Mouse (Mus musculus) forebrain, embryonic 12.5 days (tissue): ENCODE results near the gene Golga7b. TPM values are rescaled to one million over a fixed set of nuclear protein-coding genes. Genes with fewer than 3 reads are reported as not detected.

Experiments
- ATAC-seq: fragments of 200-750 bp; cut with Nextera tagmentation; 2 replicates; pipeline ENCODE4 v1.8.0; 2017; ENCODE audit warnings: moderate TSS enrichment; ENCODE audit not compliant: low FRiP score
- H3K27ac ChIP-seq: fragments of 300-500 bp; sonication (generic); 2 replicates; pipeline ENCODE4 v1.5.1; 2016; ENCODE audit warnings: mild to moderate bottlenecking
- H3K27me3 ChIP-seq: fragments of 300-500 bp; sonication (generic); 2 replicates; pipeline ENCODE4 v1.6.1; 2016; ENCODE audit warnings: mild to moderate bottlenecking
- H3K36me3 ChIP-seq: fragments of 300-500 bp; sonication (generic); replicated peaks from 2 replicates; pipeline ENCODE4 v1.6.1; 2016; ENCODE audit warnings: mild to moderate bottlenecking
- H3K4me1 ChIP-seq: fragments of 300-500 bp; sonication (generic); 2 replicates; pipeline ENCODE4 v1.6.1; 2016
- H3K4me2 ChIP-seq: fragments of 300-500 bp; sonication (generic); 2 replicates; pipeline ENCODE4 v1.6.1; 2016; ENCODE audit warnings: mild to moderate bottlenecking, moderate library complexity
- H3K4me3 ChIP-seq: fragments of 300-500 bp; sonication (generic); replicated peaks from 2 replicates; pipeline ENCODE4 v1.5.1; 2016; ENCODE audit warnings: mild to moderate bottlenecking
- H3K9ac ChIP-seq: fragments of 300-500 bp; sonication (generic); 2 replicates; pipeline ENCODE4 v1.6.1; 2016; ENCODE audit warnings: mild to moderate bottlenecking
- H3K9me3 ChIP-seq: fragments of 300-500 bp; sonication (generic); 2 replicates; pipeline ENCODE4 v1.6.1; 2016
- WGBS: fragments of 180-500 bp; shearing (Covaris S2); methylation state at CpG from one replicate; pipeline ENCODE4 v1.1.7; 2016; 5-methylcytosine and 5-hydroxymethylcytosine counted together
- microRNA-seq: library from miRNA; unstranded; fragments of <30 nt; microRNA quantifications from one replicate; pipeline ENCODE4, GENCODE M21; 2017
- polyA plus RNA-seq: library from polyadenylated mRNA; unstranded; fragments of >200 nt; fragmentation: Nextera tagmentation; extraction: Ambion mirVana; gene quantifications from 2 replicates; pipeline ENCODE4 v1.2.1, GENCODE M21; 2016

The Golga7b gene
- polyA plus RNA-seq, 1 experiment from 2014 or later: 7.1 TPM

GRCm38 (mm10) chr19:42307019-42307418, 59.6 kb downstream of the Golga7b start:
- no peak for ATAC-seq
- Histone ChIP-seq H3K4me1 (peaks cover 27% of the 10 kb centered on the region), H3K36me3 (no peaks in the 10 kb centered on the region), H3K9me3 (no peaks in the 10 kb centered on the region), H3K27ac (no peak overlapping the region), H3K4me2 (no peak overlapping the region), H3K9ac (no peak overlapping the region), H3K4me3 (no peak overlapping the region), H3K27me3 (peaks cover 34% of the 10 kb centered on the region)
- WGBS: 16% methylated on average over 8 of the region's 8 CpGs

- 87% methylated on average over 12 of the region's 12 CpGs for WGBS
- Histone ChIP-seq H3K4me1 (peaks cover 26% of the 10 kb centered on the region), H3K27ac (no peak overlapping the region), H3K4me3 (no peak overlapping the region), H3K9ac (no peak overlapping the region), H3K36me3 (no peaks in the 10 kb centered on the region), H3K27me3 (peaks cover 43% of the 10 kb centered on the region), H3K9me3 (no peaks in the 10 kb centered on the region), H3K4me2 (no peak overlapping the region)
- ATAC-seq: no peak
These were observed 61.6 kb downstream of the Golga7b start for GRCm38 (mm10) chr19:42308931-42309330.

- WGBS: 35% methylated on average over 2 of the region's 2 CpGs
- H3K27ac ChIP-seq: peak overlapping the region; percentile 75
These were observed 64.0 kb downstream of the Golga7b start for GRCm38 (mm10) chr19:42311332-42311731.

GRCm38 (mm10) chr19:42312191-42312590, 64.8 kb downstream of the Golga7b start:
- Histone ChIP-seq H3K36me3 (no peaks in the 10 kb centered on the region), H3K27me3 (peaks cover 49% of the 10 kb centered on the region), H3K4me2 (no peak overlapping the region), H3K27ac (peak overlapping the region; percentile 3; the same call in 1 of the 2 replicates), H3K9me3 (no peaks in the 10 kb centered on the region), H3K9ac (no peak overlapping the region), H3K4me3 (no peak overlapping the region), H3K4me1 (peaks cover 30% of the 10 kb centered on the region)
- WGBS: 60% methylated on average over 3 of the region's 3 CpGs
- no peak; the same call in 1 of the 2 replicates for ATAC-seq

More at GRCm38 (mm10) chr19:42311332-42311731, 64.0 kb downstream of the Golga7b start:
- no peak overlapping the region for H3K4me2 ChIP-seq
- H3K4me1 ChIP-seq: peaks cover 30% of the 10 kb centered on the region
- ATAC-seq: no peak
- no peak overlapping the region for H3K9ac ChIP-seq
- H3K27me3 ChIP-seq: peaks cover 50% of the 10 kb centered on the region
- no peak overlapping the region for H3K4me3 ChIP-seq
- H3K9me3 ChIP-seq: no peaks in the 10 kb centered on the region
- no peaks in the 10 kb centered on the region for H3K36me3 ChIP-seq

GRCm38 (mm10) chr19:42315070-42315679, 67.8 kb downstream of the Golga7b start:
- Histone ChIP-seq H3K27me3 (peaks cover 38% of the 10 kb centered on the region), H3K4me1 (peaks cover 46% of the 10 kb centered on the region), H3K4me2 (no peak overlapping the region), H3K9me3 (no peaks in the 10 kb centered on the region), H3K36me3 (no peaks in the 10 kb centered on the region), H3K9ac (no peak overlapping the region), H3K4me3 (no peak overlapping the region), H3K27ac (no peak overlapping the region)
- 76% methylated on average over 6 of the region's 6 CpGs for WGBS
- no peak for ATAC-seq

- Histone ChIP-seq H3K4me3 (no peak overlapping the region), H3K9me3 (no peaks in the 10 kb centered on the region), H3K27ac (no peak overlapping the region), H3K36me3 (no peaks in the 10 kb centered on the region), H3K4me2 (no peak overlapping the region), H3K4me1 (peaks cover 46% of the 10 kb centered on the region), H3K27me3 (peaks cover 30% of the 10 kb centered on the region; the same call in 1 of the 2 replicates), H3K9ac (no peak overlapping the region)
- peak; percentile 83 for ATAC-seq
- 0% methylated on average over 1 of the region's 1 CpGs for WGBS
These were observed 68.5 kb downstream of the Golga7b start for GRCm38 (mm10) chr19:42315914-42316313.

- no peak for ATAC-seq
- H3K4me3 ChIP-seq: no peak overlapping the region
- no peaks in the 10 kb centered on the region for H3K9me3 ChIP-seq
- 0 out of 2 replicates have a peak overlapping the region, but pooled peaks have one; percentile 50 for H3K27ac ChIP-seq
- no peak overlapping the region for H3K9ac ChIP-seq
- no peak overlapping the region for H3K4me2 ChIP-seq
- H3K4me1 ChIP-seq: peaks cover 45% of the 10 kb centered on the region
- H3K27me3 ChIP-seq: peaks cover 26% of the 10 kb centered on the region; the same call in 1 of the 2 replicates
- H3K36me3 ChIP-seq: no peaks in the 10 kb centered on the region
- 94% methylated on average over 2 of the region's 2 CpGs for WGBS
These were observed 69.2 kb downstream of the Golga7b start for GRCm38 (mm10) chr19:42316525-42316924.

GRCm38 (mm10) chr19:42316998-42317397, 69.6 kb downstream of the Golga7b start:
- peak; percentile 42; the same call in 1 of the 2 replicates for ATAC-seq
- Histone ChIP-seq H3K9ac (no peak overlapping the region), H3K9me3 (no peaks in the 10 kb centered on the region), H3K4me2 (no peak overlapping the region), H3K27ac (peak overlapping the region; percentile 50; the same call in 1 of the 2 replicates), H3K4me1 (peaks cover 42% of the 10 kb centered on the region), H3K4me3 (no peak overlapping the region), H3K27me3 (peaks cover 26% of the 10 kb centered on the region; the same call in 1 of the 2 replicates), H3K36me3 (no peaks in the 10 kb centered on the region)
- WGBS: 58% methylated on average over 8 of the region's 8 CpGs

- H3K9me3 ChIP-seq: no peaks in the 10 kb centered on the region
- no peaks in the 10 kb centered on the region for H3K36me3 ChIP-seq
- no peak overlapping the region for H3K4me2 ChIP-seq
- peak overlapping the region; percentile 50; the same call in 1 of the 2 replicates for H3K27ac ChIP-seq
- H3K9ac ChIP-seq: peak overlapping the region; percentile 21; the same call in 1 of the 2 replicates
- WGBS: 56% methylated on average over 18 of the region's 18 CpGs
- H3K4me1 ChIP-seq: peaks cover 37% of the 10 kb centered on the region
- no peak for ATAC-seq
- H3K4me3 ChIP-seq: no peak overlapping the region
- peaks cover 26% of the 10 kb centered on the region; the same call in 1 of the 2 replicates for H3K27me3 ChIP-seq
These were observed 70.5 kb downstream of the Golga7b start for GRCm38 (mm10) chr19:42317648-42318425.

Small RNA genes within 50 kb of the gene (microRNA-seq; reads per million reads assigned to microRNA genes)
- gene Gm26339 (not detected), gene Mir3085 (2.9 reads per million, percentile 6 among the genes with 10 or more reads in this experiment)

Other genes starting within 250 kb of the Golga7b start
- gene Ankrd2, start 211.6 kb upstream of the Golga7b start, polyA plus RNA-seq: 0.28 and 0.49 TPM in 2 replicates
- gene Hoga1, start 202.0 kb upstream of the Golga7b start, polyA plus RNA-seq: 1.1 and 1.5 TPM in 2 replicates
- gene 4933411K16Rik, start 195.3 kb upstream of the Golga7b start, polyA plus RNA-seq: 0.14 TPM in 2 replicates
- gene Morn4, start 161.2 kb upstream of the Golga7b start, polyA plus RNA-seq: 73.4 and 75.1 TPM in 2 replicates
- gene Pi4k2a, start 157.1 kb upstream of the Golga7b start, polyA plus RNA-seq: 31.0 and 32.0 TPM in 2 replicates
- 10.4 and 10.5 TPM in 2 replicates for gene Avpi1, start 118.5 kb upstream of the Golga7b start, polyA plus RNA-seq
- 3.5 and 4.2 TPM in 2 replicates for gene Marveld1, start 100.2 kb upstream of the Golga7b start, polyA plus RNA-seq
- gene Zfyve27, start 83.6 kb upstream of the Golga7b start, polyA plus RNA-seq: 42.9 and 47.3 TPM in 2 replicates
- gene Sfrp5, start 45.3 kb upstream of the Golga7b start, polyA plus RNA-seq: 0.13 and 0.17 TPM in 2 replicates
- 8.6 and 9.3 TPM in 2 replicates for gene Crtac1, start 184.2 kb downstream of the Golga7b start, polyA plus RNA-seq